Mouse (Mus musculus) lung, embryonic 14.5 days (tissue): ENCODE results near the gene Bst2. TPM values are rescaled to one million over a fixed set of nuclear protein-coding genes. Genes with fewer than 3 reads are reported as not detected.

Experiments
- ATAC-seq: fragments of 200-750 bp; cut with Nextera tagmentation; 2 replicates; pipeline ENCODE4 v1.8.0; 2017; ENCODE audit warnings: mild to moderate bottlenecking, moderate TSS enrichment, moderate library complexity; ENCODE audit not compliant: insufficient read depth
- DNase-seq: peaks from one replicate; pipeline ENCODE4 v3.0.0-alpha.2; 2015
- H3K27ac ChIP-seq: fragments of 300-500 bp; sonication (generic); 2 replicates; pipeline ENCODE4 v1.5.1; 2014; ENCODE audit warnings: low read depth, mild to moderate bottlenecking, moderate library complexity
- H3K27me3 ChIP-seq: fragments of 300-500 bp; sonication (generic); 2 replicates; pipeline ENCODE4 v1.6.1; 2014; ENCODE audit warnings: low read length, control low read depth; ENCODE audit not compliant: insufficient read depth
- H3K36me3 ChIP-seq: fragments of 300-500 bp; sonication (generic); 2 replicates; pipeline ENCODE4 v1.6.1; 2014; ENCODE audit warnings: control low read depth; ENCODE audit not compliant: insufficient read depth
- H3K4me1 ChIP-seq: fragments of 300-500 bp; sonication (generic); 2 replicates; pipeline ENCODE4 v1.6.1; 2014; ENCODE audit warnings: antibody characterized with exemption, control low read depth; ENCODE audit not compliant: insufficient read depth
- H3K4me2 ChIP-seq: fragments of 300-500 bp; sonication (generic); 2 replicates; pipeline ENCODE4 v1.6.1; 2014; ENCODE audit warnings: mild to moderate bottlenecking
- H3K4me3 ChIP-seq: fragments of 300-500 bp; sonication (generic); 2 replicates; pipeline ENCODE4 v1.5.1; 2014; ENCODE audit warnings: low read depth, low read length
- H3K9ac ChIP-seq: fragments of 300-500 bp; sonication (generic); 2 replicates; pipeline ENCODE4 v1.6.1; 2014
- H3K9me3 ChIP-seq: fragments of 300-500 bp; sonication (generic); 2 replicates; pipeline ENCODE4 v1.6.1; 2016; ENCODE audit warnings: low read depth, low read length, control low read depth
- CTCF ChIP-seq: IDR thresholded peaks from 2 replicates; pipeline ENCODE4 v1.5.1; 2016; ENCODE audit warnings: antibody characterized with exemption, low read depth
- WGBS: fragments of 180-500 bp; shearing (Covaris S2); extraction: QIAGEN DNeasy Blood & Tissue Kit; methylation state at CpG from one replicate; pipeline ENCODE4 v1.1.7; 2014; 5-methylcytosine and 5-hydroxymethylcytosine counted together
- polyA plus RNA-seq: library from polyadenylated mRNA; unstranded; fragments of >200 nt; fragmentation: Nextera tagmentation; extraction: Ambion mirVana; gene quantifications from 2 replicates; pipeline ENCODE4 v1.2.1, GENCODE M21; 2014

The Bst2 gene
- 15.0 and 16.6 TPM in 2 replicates for polyA plus RNA-seq

DNA sequence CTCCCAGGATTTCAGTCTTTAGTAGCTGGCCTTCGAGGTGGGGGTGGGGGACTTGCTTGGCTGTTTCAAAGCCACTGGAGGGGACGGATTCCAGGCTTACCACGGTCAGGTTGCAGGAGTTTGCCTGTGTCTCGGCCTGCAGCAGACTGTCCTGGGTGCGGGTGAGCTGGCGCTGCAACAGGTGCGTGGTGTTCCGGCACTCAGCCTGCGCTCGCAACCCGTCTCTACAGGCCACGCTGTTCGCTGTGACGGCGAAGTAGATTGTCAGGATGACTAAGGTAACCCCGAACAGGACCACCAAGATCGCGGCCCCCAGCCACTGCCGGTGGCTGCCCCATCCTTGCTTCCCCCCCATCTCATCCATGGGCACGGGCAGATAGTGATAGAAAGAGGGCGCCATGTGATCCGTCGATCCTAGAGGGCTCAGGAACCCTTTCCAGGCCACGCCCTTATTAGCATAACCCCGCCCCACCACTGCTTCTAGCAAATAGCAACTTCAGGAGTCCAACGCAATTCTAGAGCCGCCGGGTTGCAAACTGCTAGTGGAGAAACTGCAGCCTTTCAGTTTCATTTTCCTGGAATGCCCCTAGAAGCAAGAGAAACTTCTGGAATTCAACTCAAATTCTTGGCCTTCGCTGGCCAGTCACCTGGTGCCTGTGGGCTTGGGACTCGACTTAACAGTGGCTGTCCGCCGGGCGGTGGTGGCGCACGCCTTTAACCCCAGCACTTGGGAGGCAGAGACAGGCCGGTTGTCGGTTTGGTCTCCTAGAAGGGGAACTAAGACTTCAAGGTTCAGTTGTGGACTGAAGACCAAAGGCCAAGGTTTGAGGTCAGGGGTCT is at the start of gene Bst2:
TSS of gene Bst2 (minus strand) at position 429 of the 840 bp plus-strand sequence.
- Histone ChIP-seq H3K4me1 (0 out of 2 replicates have a peak, but pooled peaks cover 4% of the 10 kb centered on the region), H3K36me3 (no peaks in the 10 kb centered on the region), H3K4me3 (peak within 1 kb of the TSS; percentile 45), H3K27me3 (no peaks in the 10 kb centered on the region), H3K27ac (peak within 1 kb of the TSS; percentile 73), H3K4me2 (peak within 1 kb of the TSS; percentile 70), H3K9ac (peak within 1 kb of the TSS; percentile 53), H3K9me3 (no peaks in the 10 kb centered on the region)
- DNase-seq (peak; percentile 96), ATAC-seq (peak; percentile 89)
- 2% methylated on average over 37 of the region's 37 CpGs for WGBS
- TF ChIP-seq CTCF = no peak

GRCm38 (mm10) chr8:71586891-71587290 is 49.6 kb upstream of the Bst2 start:
- ATAC-seq (no peak), DNase-seq (peak; percentile 64)
- Histone ChIP-seq H3K36me3 (peaks cover 13% of the 10 kb centered on the region; the same call in 1 of the 2 replicates), H3K27me3 (no peaks in the 10 kb centered on the region), H3K4me3 (no peak overlapping the region), H3K9me3 (no peaks in the 10 kb centered on the region), H3K27ac (no peak overlapping the region), H3K9ac (no peak overlapping the region), H3K4me1 (0 out of 2 replicates have a peak, but pooled peaks cover 3% of the 10 kb centered on the region), H3K4me2 (no peak overlapping the region)
- peak; percentile 74 for TF ChIP-seq CTCF
- 70% methylated on average over 2 of the region's 2 CpGs for WGBS

- TF ChIP-seq CTCF = no peak
- Histone ChIP-seq H3K4me3 (no peak overlapping the region), H3K9ac (no peak overlapping the region), H3K4me1 (no peaks in the 10 kb centered on the region), H3K4me2 (no peak overlapping the region), H3K27ac (no peak overlapping the region), H3K27me3 (no peaks in the 10 kb centered on the region), H3K36me3 (peaks cover 18% of the 10 kb centered on the region; the same call in 1 of the 2 replicates), H3K9me3 (no peaks in the 10 kb centered on the region)
- no peak for DNase-seq
- 0 out of 2 replicates have a peak, but pooled peaks have one; percentile 19 for ATAC-seq
- 39% methylated on average over 9 of the region's 9 CpGs for WGBS
Observed at GRCm38 (mm10) chr8:71580201-71580600, 42.9 kb upstream of the Bst2 start.

GRCm38 (mm10) chr8:71579476-71579875 is 42.2 kb upstream of the Bst2 start:
- H3K4me1 ChIP-seq = no peaks in the 10 kb centered on the region
- H3K9me3 ChIP-seq = no peaks in the 10 kb centered on the region
- WGBS = 88% methylated on average over 14 of the region's 14 CpGs
- no peak for ATAC-seq
- H3K36me3 ChIP-seq = peaks cover 17% of the 10 kb centered on the region; the same call in 1 of the 2 replicates
- H3K27ac ChIP-seq = no peak overlapping the region
- H3K4me2 ChIP-seq = no peak overlapping the region
- H3K4me3 ChIP-seq = no peak overlapping the region
- TF ChIP-seq CTCF = no peak
- no peak overlapping the region for H3K9ac ChIP-seq
- H3K27me3 ChIP-seq = no peaks in the 10 kb centered on the region
- no peak for DNase-seq

GRCm38 (mm10) chr8:71579009-71579408 is 41.8 kb upstream of the Bst2 start:
- no peak for ATAC-seq
- no peak for DNase-seq
- WGBS = 52% methylated on average over 1 of the region's 1 CpGs
- Histone ChIP-seq H3K36me3 (peaks cover 14% of the 10 kb centered on the region; the same call in 1 of the 2 replicates), H3K4me3 (no peak overlapping the region), H3K4me2 (no peak overlapping the region), H3K27me3 (no peaks in the 10 kb centered on the region), H3K9ac (no peak overlapping the region), H3K4me1 (no peaks in the 10 kb centered on the region), H3K27ac (no peak overlapping the region), H3K9me3 (no peaks in the 10 kb centered on the region)
- TF ChIP-seq CTCF = no peak

GRCm38 (mm10) chr8:71577856-71578387 is 40.7 kb upstream of the Bst2 start:
- no peak overlapping the region for H3K27ac ChIP-seq
- DNase-seq (no peak), ATAC-seq (no peak)
- H3K4me1 ChIP-seq = no peaks in the 10 kb centered on the region
- no peak overlapping the region for H3K9ac ChIP-seq
- H3K4me3 ChIP-seq = no peak overlapping the region
- no peaks in the 10 kb centered on the region for H3K27me3 ChIP-seq
- H3K9me3 ChIP-seq = no peaks in the 10 kb centered on the region
- WGBS = 64% methylated on average over 4 of the region's 4 CpGs
- no peak overlapping the region for H3K4me2 ChIP-seq
- TF ChIP-seq CTCF = no peak
- peaks cover 14% of the 10 kb centered on the region; the same call in 1 of the 2 replicates for H3K36me3 ChIP-seq

DNA sequence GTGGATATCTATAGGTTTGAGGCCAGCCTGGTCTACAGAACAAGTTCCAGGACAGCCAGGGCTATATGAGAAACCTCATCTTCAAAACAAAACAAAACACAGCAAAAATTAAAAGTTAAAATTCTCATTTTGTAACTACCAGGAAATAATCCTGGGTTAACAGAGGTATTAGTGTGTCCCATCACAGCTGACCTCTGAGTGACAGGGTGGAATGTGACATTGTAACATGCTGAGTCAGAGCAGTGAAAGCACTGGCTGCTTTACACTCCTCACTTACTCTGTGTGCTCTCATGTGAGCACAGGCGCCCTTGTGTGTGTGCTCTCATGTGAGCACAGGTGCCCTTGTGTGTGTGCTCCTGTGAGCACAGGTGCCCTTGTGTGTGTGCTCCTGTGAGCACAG is 37.8 kb upstream of the Bst2 start:
- no peak overlapping the region for H3K27ac ChIP-seq
- H3K9ac ChIP-seq = no peak overlapping the region
- no peak overlapping the region for H3K4me3 ChIP-seq
- no peaks in the 10 kb centered on the region for H3K4me1 ChIP-seq
- no peaks in the 10 kb centered on the region for H3K9me3 ChIP-seq
- H3K4me2 ChIP-seq = no peak overlapping the region
- TF ChIP-seq CTCF = no peak
- DNase-seq = no peak
- 58% methylated on average over 1 of the region's 1 CpGs for WGBS
- no peaks in the 10 kb centered on the region for H3K27me3 ChIP-seq
- H3K36me3 ChIP-seq = no peaks in the 10 kb centered on the region
- ATAC-seq = no peak
